In genomic region chr13:12568597-12569469, GRCm38 (mm10) we compare ENCODE assay signal across 31 mouse cellular contexts. TPM values are rescaled to one million over a fixed set of nuclear protein-coding genes. Genes with fewer than 3 reads are reported as not detected.
DNase-seq lines count a peak whose midpoint lies in the region; ATAC-seq and TF ChIP-seq lines count a peak whose summit lies in the region.
"Had no signal": no experiment of that assay in that cellular context is flagged by ENCODE, and none has a peak within 500 bp of the region (broad histone marks: within the 10 kb centered on the region; RNA-seq: fewer than 3 reads in every experiment).

No protein-coding gene starts in this region.

- no peak overlapping the region for H3K4me2 ChIP-seq in intestine, embryonic 15.5 days (replicated peaks)
- H3K4me2 ChIP-seq: embryonic facial prominence, embryonic 13.5 days; forebrain, embryonic 12.5 days; forebrain, embryonic 15.5 days; heart, embryonic 13.5 days; hindbrain, embryonic 12.5 days had no signal

- no peak for TF ChIP-seq POLR2A in spleen, adult 2 months (IDR thresholded peaks at IDR 0.05; ENCODE audit: low read depth, low read length)

- intact Hi-C loops in heart, postnatal 36 days (cut with DNase I): loop anchor here (5.0 kb wide), 3 partner anchors 107 to 312 kb away; partner anchors contain the start of genes Heatr1, Lgals8 and Mtr

- no peaks in the 10 kb centered on the region; the same call in 1 of the 2 replicates for H3K36me3 ChIP-seq in spleen, adult 2 months (ENCODE audit: control insufficient read depth, insufficient read depth, low read length)
- H3K36me3 ChIP-seq in limb, embryonic 10.5 days: no peaks in the 10 kb centered on the region
- H3K36me3 ChIP-seq in intestine, embryonic 15.5 days: no peaks in the 10 kb centered on the region
- H3K36me3 ChIP-seq: embryonic facial prominence, embryonic 10.5 days; embryonic facial prominence, embryonic 13.5 days; forebrain, embryonic 12.5 days; forebrain, embryonic 15.5 days; heart, embryonic 10.5 days; heart, embryonic 13.5 days; hindbrain, embryonic 12.5 days had no signal

- peak; percentile 34 for DNase-seq in heart, adult 11 months
- no peak for DNase-seq in heart, postnatal 36 days
- DNase-seq in spleen, adult 2 months (ENCODE audit: low read depth in 1 of 2, low spot score in 2 of 2): no peak
- DNase-seq in spleen, postnatal 4 days (ENCODE audit: low spot score in 2 of 2): no peak
- peak; percentile 0 for DNase-seq in limb, embryonic 10.5 days (ENCODE audit: low spot score)
- DNase-seq in cerebellum, postnatal 4 days (ENCODE audit: low spot score in 2 of 2): no peak
- DNase-seq: adrenal gland, adult 2 months; adrenal gland, postnatal 25 days; cerebellum, adult 18-20 months; cerebellum, adult 9-10 months; cerebellum, postnatal 14 days; embryo, embryonic 11 days; gastrocnemius, postnatal 25 days; heart, adult 2 months; heart, postnatal 14 days had no signal

- H3K9ac ChIP-seq in intestine, embryonic 15.5 days: no peak overlapping the region
- H3K9ac ChIP-seq: embryonic facial prominence, embryonic 13.5 days; forebrain, embryonic 12.5 days; forebrain, embryonic 15.5 days; heart, embryonic 13.5 days; hindbrain, embryonic 12.5 days had no signal

- H3K9me3 ChIP-seq in limb, embryonic 10.5 days (replicated peaks): no peaks in the 10 kb centered on the region
- no peaks in the 10 kb centered on the region for H3K9me3 ChIP-seq in intestine, embryonic 15.5 days
- H3K9me3 ChIP-seq: embryonic facial prominence, embryonic 10.5 days; embryonic facial prominence, embryonic 13.5 days; forebrain, embryonic 12.5 days; forebrain, embryonic 15.5 days; heart, embryonic 10.5 days; heart, embryonic 13.5 days; hindbrain, embryonic 12.5 days had no signal

- H3K4me3 ChIP-seq in spleen, adult 2 months (ENCODE audit: extremely low read depth, insufficient read depth, insufficient read length): no peak overlapping the region
- H3K4me3 ChIP-seq in limb, embryonic 10.5 days: no peak overlapping the region
- no peak overlapping the region for H3K4me3 ChIP-seq in intestine, embryonic 15.5 days (replicated peaks)
- H3K4me3 ChIP-seq: embryonic facial prominence, embryonic 10.5 days; embryonic facial prominence, embryonic 13.5 days; erythroblast, embryonic 14.5 days; forebrain, embryonic 12.5 days; forebrain, embryonic 15.5 days; heart, adult 2 months; heart, embryonic 10.5 days; heart, embryonic 13.5 days; hindbrain, embryonic 12.5 days had no signal

- TF ChIP-seq CTCF in spleen, adult 2 months (IDR thresholded peaks at IDR 0.05; ENCODE audit: extremely low read depth, insufficient read depth, insufficient read length, insufficient replicate concordance): no peak

- 80% methylated on average over 9 of the region's 9 CpGs for WGBS in spleen, adult 2 months
- 73% methylated on average over 9 of the region's 9 CpGs for WGBS in limb, embryonic 10.5 days
- 59% methylated on average over 9 of the region's 9 CpGs for WGBS in intestine, embryonic 15.5 days

- ATAC-seq in intestine, embryonic 15.5 days: no peak
- ATAC-seq: CD4-positive, CD25-positive, alpha-beta regulatory T cell, adult 4 months; forebrain, embryonic 15.5 days; hindbrain, postnatal 0 days; inflammation-experienced regulatory T-cells, adult 6 months; intestine, postnatal 0 days; Patski had no signal

- peak overlapping the region; percentile 64 for H3K27ac ChIP-seq in spleen, adult 2 months (ENCODE audit: insufficient read depth, low read length)
- H3K27ac ChIP-seq in limb, embryonic 10.5 days: no peak overlapping the region
- H3K27ac ChIP-seq in intestine, embryonic 15.5 days: no peak overlapping the region
- H3K27ac ChIP-seq: embryonic facial prominence, embryonic 10.5 days; embryonic facial prominence, embryonic 13.5 days; forebrain, embryonic 12.5 days; forebrain, embryonic 15.5 days; heart, adult 2 months; heart, embryonic 10.5 days; heart, embryonic 13.5 days; hindbrain, embryonic 12.5 days; hindbrain, postnatal 0 days had no signal

- peaks cover 5% of the 10 kb centered on the region; the same call in 1 of the 2 replicates for H3K4me1 ChIP-seq in spleen, adult 2 months (ENCODE audit: control insufficient read depth, insufficient read depth, insufficient read length)
- H3K4me1 ChIP-seq in limb, embryonic 10.5 days: peaks cover 13% of the 10 kb centered on the region
- H3K4me1 ChIP-seq in intestine, embryonic 15.5 days (replicated peaks): 0 out of 2 replicates have a peak, but pooled peaks cover 6% of the 10 kb centered on the region

- H3K27me3 ChIP-seq in spleen, adult 2 months (ENCODE audit: control insufficient read depth, insufficient read depth, low read length): no peaks in the 10 kb centered on the region
- H3K27me3 ChIP-seq in limb, embryonic 10.5 days (ENCODE audit: low read depth, poor library complexity, severe bottlenecking): peaks cover 10% of the 10 kb centered on the region; the same call in 1 of the 2 replicates
- H3K27me3 ChIP-seq in intestine, embryonic 15.5 days (replicated peaks): no peaks in the 10 kb centered on the region
- H3K27me3 ChIP-seq: forebrain, embryonic 15.5 days; heart, embryonic 13.5 days; hindbrain, embryonic 12.5 days had no signal

RNA-seq across cellular contexts. Expression of gene Ero1lb, which starts 3.2 kb away (rescaled TPM):
- total RNA-seq in heart, postnatal 36 days (2021): 1 to 10 TPM; 2.6 to 2.7 TPM
- polyA plus RNA-seq in spleen, adult 2 months (2012; rRNA removed): 12.8 and 23.1 TPM in 2 replicates
- polyA plus RNA-seq in limb, embryonic 10.5 days (2016; fragmentation: Nextera tagmentation; extraction: Ambion mirVana): 6.0 and 7.9 TPM in 2 replicates
- polyA plus RNA-seq in intestine, embryonic 15.5 days (2015; fragmentation: Nextera tagmentation; extraction: Ambion mirVana): 8.4 and 13.4 TPM in 2 replicates
- polyA plus RNA-seq: erythroblast, embryonic 14.5 days had no signal

RNA-seq across cellular contexts. Expression of gene Edaradd, which starts 48.6 kb away (rescaled TPM):
- under 1 TPM in 1 of 2 experiments, not detected in 1; 0.05 TPM for total RNA-seq in heart, postnatal 36 days (2021)
- polyA plus RNA-seq in spleen, adult 2 months (2012; rRNA removed): 4.0 and 5.7 TPM in 2 replicates
- polyA plus RNA-seq in limb, embryonic 10.5 days (2016; fragmentation: Nextera tagmentation; extraction: Ambion mirVana): 1.3 and 1.7 TPM in 2 replicates
- 1.5 and 2.8 TPM in 2 replicates for polyA plus RNA-seq in intestine, embryonic 15.5 days (2015; fragmentation: Nextera tagmentation; extraction: Ambion mirVana)
- total RNA-seq: gastrocnemius, adult 8-10 months; gastrocnemius, postnatal 25 days had no signal
- polyA plus RNA-seq: C2C12; erythroblast, embryonic 14.5 days; Patski had no signal

Comparison
In these comparisons a context has a peak if more than half of its experiments do, and no peak if none do; other contexts are left out.
1. DNase-seq: peak in heart, adult 11 months (single experiment) and limb, embryonic 10.5 days (single experiment); none in heart, postnatal 36 days (0 of 2), spleen, adult 2 months (0 of 2), spleen, postnatal 4 days (0 of 2) and cerebellum, postnatal 4 days (0 of 2).